Mouse (Mus musculus): ENCODE results near the gene Nipsnap1. TPM values are rescaled to one million over a fixed set of nuclear protein-coding genes. Genes with fewer than 3 reads are reported as not detected.

The Nipsnap1 gene
- 19.4 to 24.0 TPM (median 19.8 TPM) in 4 replicates for total RNA-seq (2023)

DNA sequence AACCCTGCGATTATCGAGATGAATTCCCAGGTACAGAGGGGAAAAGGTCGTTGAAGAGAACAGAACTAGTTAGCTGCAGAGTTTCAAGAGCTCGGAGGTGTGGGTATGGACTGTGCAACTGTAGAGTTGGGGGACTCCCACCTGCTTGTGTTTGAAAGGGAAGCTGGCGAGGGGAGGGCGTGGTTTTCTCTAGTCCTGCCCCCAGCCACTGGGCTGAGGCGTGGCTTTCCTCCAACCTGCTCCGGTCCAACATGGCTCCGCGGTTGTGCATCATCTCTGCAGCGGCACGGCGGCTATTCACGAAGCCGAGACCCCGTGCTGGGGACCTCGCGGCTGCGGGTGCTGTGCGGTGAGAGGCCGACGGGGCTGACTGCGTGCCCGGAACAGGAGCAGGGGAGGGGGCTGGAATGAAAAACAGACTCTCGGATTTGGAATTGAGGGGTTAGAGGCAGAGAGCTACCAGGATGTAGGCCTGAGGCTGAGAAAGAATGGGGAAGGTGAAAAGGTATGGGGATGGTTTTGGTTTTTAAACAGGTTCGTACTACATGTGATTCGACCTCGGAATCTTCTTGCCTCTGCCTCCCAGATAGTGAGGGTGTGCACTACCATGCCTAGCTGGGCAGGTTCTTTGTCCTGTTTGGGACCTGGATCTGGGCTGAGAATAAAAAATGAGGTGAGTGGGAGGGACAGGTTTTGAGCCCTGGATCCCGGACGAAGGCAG lies at the start of gene Nipsnap1:
Gene Nipsnap1 (plus strand): TSS at position 197 of the 721 bp plus-strand sequence.

DNA sequence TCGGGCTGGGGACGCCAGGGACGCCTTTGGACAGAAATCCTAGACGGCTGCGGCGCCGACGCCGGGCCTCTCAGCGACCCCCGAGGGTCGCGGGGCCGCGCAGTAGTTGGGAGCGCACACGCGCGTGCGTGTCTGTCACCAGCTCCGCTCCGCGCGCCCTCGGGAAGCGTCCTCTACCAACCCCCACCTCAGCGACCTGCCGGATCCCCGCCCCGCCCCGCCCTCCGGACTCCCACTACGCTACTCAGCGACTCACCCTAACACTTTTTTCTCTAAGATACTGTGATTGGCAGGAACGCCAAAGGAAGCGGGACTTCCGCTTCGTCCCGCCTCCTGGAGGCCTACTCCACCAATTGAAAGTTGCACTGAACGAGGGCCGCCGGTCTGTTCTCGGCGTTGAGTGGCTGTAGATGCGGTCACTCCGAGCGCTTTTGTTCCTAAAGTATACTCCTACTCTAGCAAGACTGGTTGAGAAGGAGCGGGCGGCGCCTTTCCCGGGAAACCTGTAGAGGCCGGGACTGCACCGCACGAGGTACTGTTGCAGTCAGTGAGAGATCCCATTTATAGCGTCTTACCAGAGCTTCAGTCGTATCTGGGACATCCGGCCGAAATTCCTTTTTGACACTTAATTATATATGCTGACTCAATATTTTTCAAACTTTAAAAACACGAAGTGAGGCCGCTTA lies 24.4 kb upstream of the Nipsnap1 start, which contains the start of gene Nf2:
Gene Nf2 (minus strand): TSS at position 279 of the 686 bp plus-strand sequence.

GRCm38 (mm10) chr11:4894848-4895816 lies 21.4 kb downstream of the Nipsnap1 start, which contains the start of gene Thoc5:
Gene Thoc5 (plus strand): TSS chr11:4895320.

Other genes with a start within 250 kb of the Nipsnap1 start
- gene Ascc2, start 236.2 kb upstream of the Nipsnap1 start, total RNA-seq (2023): 20.4 to 22.6 TPM (median 20.6 TPM) in 4 replicates
- gene Uqcr10, start 169.6 kb upstream of the Nipsnap1 start, total RNA-seq (2023): 103 to 124 TPM (median 115 TPM) in 4 replicates
- gene Zmat5, start 169.3 kb upstream of the Nipsnap1 start, total RNA-seq (2023): 21.7 to 34.1 TPM (median 29.0 TPM) in 4 replicates
- gene Cabp7, start 127.2 kb upstream of the Nipsnap1 start, total RNA-seq (2023): 0.34 TPM in 1 of 4 replicates, not detected in the others
- gene Nf2, start 24.4 kb upstream of the Nipsnap1 start, total RNA-seq (2023): 41.2 to 48.0 TPM (median 47.5 TPM) in 4 replicates
- 43.2 to 44.2 TPM (median 43.6 TPM) in 4 replicates for gene Thoc5, start 21.4 kb downstream of the Nipsnap1 start, total RNA-seq (2023)
- 0.29 to 0.44 TPM (median 0.42 TPM) in 3 of 4 replicates, not detected in the other for gene Nefh, start 74.1 kb downstream of the Nipsnap1 start, total RNA-seq (2023)
- 95.3 to 116 TPM (median 110 TPM) in 4 replicates for gene Ap1b1, start 112.9 kb downstream of the Nipsnap1 start, total RNA-seq (2023)
- gene Rasl10a, start 184.2 kb downstream of the Nipsnap1 start, total RNA-seq (2023): 4.3 to 5.8 TPM (median 5.6 TPM) in 4 replicates
- gene Gas2l1, start 191.4 kb downstream of the Nipsnap1 start, total RNA-seq (2023): 1.8 to 2.6 TPM (median 2.2 TPM) in 4 replicates
- 4.4 to 9.9 TPM (median 5.7 TPM) in 4 replicates for gene Rhbdd3, start 225.0 kb downstream of the Nipsnap1 start, total RNA-seq (2023)
- 627 to 664 TPM (median 642 TPM) in 4 replicates for gene Ewsr1, start 225.3 kb downstream of the Nipsnap1 start, total RNA-seq (2023)

Data from B cell, adult 62 days (primary cell).